Mouse (Mus musculus): Measurements from ENCODE around the gene Engase.

DNA sequence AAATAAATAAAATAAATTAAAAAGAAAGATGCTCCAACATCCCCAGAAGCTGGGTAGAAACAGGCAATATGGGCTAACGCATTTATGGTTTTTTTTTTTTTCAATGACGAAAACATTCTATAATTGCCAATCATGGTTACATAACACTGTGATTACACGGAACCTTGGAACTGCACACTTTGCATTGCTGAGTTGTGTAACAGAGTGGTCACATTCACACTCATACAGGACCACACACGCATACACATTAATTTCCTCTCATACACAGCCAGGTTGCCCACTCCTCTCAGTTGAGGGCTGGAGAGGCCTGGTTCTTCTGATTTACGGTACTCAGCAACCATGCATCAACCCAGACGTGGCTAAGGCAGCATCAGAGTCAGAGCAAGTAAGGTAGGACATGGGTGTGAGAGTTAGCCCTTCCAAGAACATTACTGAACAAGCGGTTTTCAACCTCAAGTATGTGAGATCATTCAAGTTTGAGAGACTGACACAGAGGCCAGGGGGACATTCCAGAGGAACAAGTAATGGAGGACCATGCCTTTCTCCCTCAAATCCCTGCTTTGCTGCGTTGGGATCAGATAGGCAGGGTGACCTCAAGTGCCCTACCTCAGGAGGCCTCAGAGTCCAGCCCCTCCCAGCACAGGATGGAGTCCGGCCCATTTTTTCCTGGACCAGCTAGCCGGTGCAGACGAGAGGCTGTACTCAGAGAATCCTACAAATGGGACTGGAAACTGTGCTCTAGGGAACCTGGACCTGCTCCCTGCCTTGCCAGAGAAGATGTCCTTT lies 22.6 kb upstream of the Engase start:
- TF ChIP-seq CTCF (IDR thresholded peaks at IDR 0.05; ENCODE audit: low read depth, low read length) (no peak), POLR2A (IDR thresholded peaks at IDR 0.05; ENCODE audit: borderline replicate concordance, low read depth, low read length) (no peak)

Measured in bone marrow macrophage, adult 2 months (primary cell).